Mouse (Mus musculus) ovary, adult 18-20 months (tissue): ENCODE measurements around the gene Masp1.

ENCODE experiments used
- DNase-seq: peaks from one replicate; pipeline ENCODE4 v3.0.0; 2022; ENCODE audit warnings: low spot score, mixed read lengths

Gene Masp1

GRCm38 (mm10) chr16:23458906-23459588, 61.6 kb downstream of the Masp1 start:
- no peak for DNase-seq

- no peak for DNase-seq
Observed at GRCm38 (mm10) chr16:23457338-23457737, 63.3 kb downstream of the Masp1 start.

GRCm38 (mm10) chr16:23456534-23456933, 64.1 kb downstream of the Masp1 start:
- DNase-seq = no peak

GRCm38 (mm10) chr16:23454376-23454775, 66.2 kb downstream of the Masp1 start:
- DNase-seq = no peak

- DNase-seq = no peak
Observed at GRCm38 (mm10) chr16:23452476-23452875, 68.1 kb downstream of the Masp1 start.

GRCm38 (mm10) chr16:23450816-23451215, 69.8 kb downstream of the Masp1 start:
- no peak for DNase-seq

GRCm38 (mm10) chr16:23449946-23450345, 70.7 kb downstream of the Masp1 start:
- DNase-seq = no peak

GRCm38 (mm10) chr16:23444231-23444630, 76.4 kb downstream of the Masp1 start:
- DNase-seq = no peak

GRCm38 (mm10) chr16:23437404-23438166, 83.0 kb downstream of the Masp1 start:
- DNase-seq = no peak

- no peak for DNase-seq
Observed at GRCm38 (mm10) chr16:23429991-23430390, 90.6 kb downstream of the Masp1 start.

GRCm38 (mm10) chr16:23428647-23429319, 91.8 kb downstream of the Masp1 start, which contains the start of gene Rtp1:
Rtp1 (plus strand) TSS chr16:23429133.
- no peak for DNase-seq

- DNase-seq = no peak
Observed at GRCm38 (mm10) chr16:23427701-23428100, 92.9 kb downstream of the Masp1 start.

- DNase-seq = no peak
Observed at GRCm38 (mm10) chr16:23423825-23424224, 96.8 kb downstream of the Masp1 start.

- no peak for DNase-seq
Observed at GRCm38 (mm10) chr16:23419565-23420085, 101.0 kb downstream of the Masp1 start.

- DNase-seq = no peak
Observed at GRCm38 (mm10) chr16:23417456-23418240, 103.0 kb downstream of the Masp1 start.

- DNase-seq = no peak
Observed at GRCm38 (mm10) chr16:23416657-23417293, 103.8 kb downstream of the Masp1 start.

- DNase-seq = no peak
Observed at GRCm38 (mm10) chr16:23416261-23416656, 104.4 kb downstream of the Masp1 start.

- DNase-seq = no peak
Observed at GRCm38 (mm10) chr16:23412930-23413329, 107.7 kb downstream of the Masp1 start.

GRCm38 (mm10) chr16:23403008-23403755, 117.4 kb downstream of the Masp1 start:
- DNase-seq = peak; percentile 38

- no peak for DNase-seq
Observed at GRCm38 (mm10) chr16:23401959-23402358, 118.7 kb downstream of the Masp1 start.

- peak; percentile 37 for DNase-seq
Observed at GRCm38 (mm10) chr16:23401463-23401862, 119.2 kb downstream of the Masp1 start.
